Mouse (Mus musculus) forebrain, embryonic 16.5 days (tissue): Measurements from ENCODE around the gene Utp20. TPM values are rescaled to one million over a fixed set of nuclear protein-coding genes. Genes with fewer than 3 reads are reported as not detected.

Experiments used
- ATAC-seq: fragments of 200-750 bp; cut with Nextera tagmentation; 2 replicates; pipeline ENCODE4 v1.8.0; 2017; ENCODE audit warnings: mild to moderate bottlenecking, moderate library complexity
- H3K27ac ChIP-seq: fragments of 300-500 bp; sonication (generic); 2 replicates; pipeline ENCODE4 v1.5.1; 2014; ENCODE audit warnings: low read length, control low read depth
- H3K27me3 ChIP-seq: fragments of 300-500 bp; sonication (generic); replicated peaks from 2 replicates; pipeline ENCODE4 v1.6.1; 2014; ENCODE audit warnings: low read length; ENCODE audit not compliant: control insufficient read depth, insufficient read depth
- H3K36me3 ChIP-seq: fragments of 300-500 bp; sonication (generic); 2 replicates; pipeline ENCODE4 v1.6.1; 2014; ENCODE audit not compliant: control insufficient read depth, insufficient read depth
- H3K4me1 ChIP-seq: fragments of 300-500 bp; sonication (generic); replicated peaks from 2 replicates; pipeline ENCODE4 v1.6.1; 2014; ENCODE audit warnings: low read length; ENCODE audit not compliant: control insufficient read depth, insufficient read depth
- H3K4me2 ChIP-seq: fragments of 300-500 bp; sonication (generic); 2 replicates; pipeline ENCODE4 v1.6.1; 2014; ENCODE audit warnings: mild to moderate bottlenecking, low read length, control low read depth
- H3K4me3 ChIP-seq: fragments of 300-500 bp; sonication (generic); replicated peaks from 2 replicates; pipeline ENCODE4 v1.5.1; 2014; ENCODE audit warnings: mild to moderate bottlenecking, low read length, control low read depth
- H3K9ac ChIP-seq: fragments of 300-500 bp; sonication (generic); replicated peaks from 2 replicates; pipeline ENCODE4 v1.6.1; 2014; ENCODE audit warnings: low read depth, low read length, control low read depth
- H3K9me3 ChIP-seq: fragments of 300-500 bp; sonication (generic); 2 replicates; pipeline ENCODE4 v1.6.1; 2016; ENCODE audit warnings: low read length; ENCODE audit not compliant: control insufficient read depth
- WGBS: fragments of 180-500 bp; shearing (Covaris S2); extraction: QIAGEN DNeasy Blood & Tissue Kit; methylation state at CpG from one replicate; pipeline ENCODE4 v1.1.7; 2014; 5-methylcytosine and 5-hydroxymethylcytosine counted together
- polyA plus RNA-seq: library from polyadenylated mRNA; unstranded; fragments of >200 nt; fragmentation: Nextera tagmentation; extraction: Ambion mirVana; gene quantifications from 2 replicates; pipeline ENCODE4 v1.2.1, GENCODE M21; 2015

The Utp20 gene
- polyA plus RNA-seq, 1 experiment from 2014 or later, result 13.1 TPM

GRCm38 (mm10) chr10:88731496-88732308, 94.9 kb downstream of the Utp20 start:
- 3% methylated on average over 57 of the region's 61 CpGs for WGBS

GRCm38 (mm10) chr10:88730571-88731495, 95.8 kb downstream of the Utp20 start, which contains the start of gene Arl1:
Gene Arl1, plus strand, starts transcription at chr10:88730858.
- peak; percentile 95 for ATAC-seq
- Histone ChIP-seq H3K36me3 (no peaks in the 10 kb centered on the region), H3K4me1 (peaks cover 14% of the 10 kb centered on the region), H3K4me2 (peak within 1 kb of the TSS; percentile 74), H3K9ac (peak within 1 kb of the TSS; percentile 93), H3K4me3 (peak within 1 kb of the TSS; percentile 98), H3K27me3 (no peaks in the 10 kb centered on the region), H3K9me3 (no peaks in the 10 kb centered on the region), H3K27ac (peak within 1 kb of the TSS; percentile 34)
- WGBS, result under 1% methylated on average over 65 of the region's 65 CpGs

More at GRCm38 (mm10) chr10:88731496-88732308, 94.9 kb downstream of the Utp20 start:
- no peaks in the 10 kb centered on the region for H3K36me3 ChIP-seq
- no peaks in the 10 kb centered on the region for H3K9me3 ChIP-seq
- peak; percentile 33 for ATAC-seq
- peak overlapping the region; percentile 34 for H3K27ac ChIP-seq
- peak overlapping the region; percentile 93 for H3K9ac ChIP-seq
- no peaks in the 10 kb centered on the region for H3K27me3 ChIP-seq
- peaks cover 14% of the 10 kb centered on the region for H3K4me1 ChIP-seq
- H3K4me2 ChIP-seq, result peak overlapping the region; percentile 74
- H3K4me3 ChIP-seq, result peak overlapping the region; percentile 98

- Histone ChIP-seq H3K36me3 (no peaks in the 10 kb centered on the region), H3K9ac (no peak overlapping the region), H3K27me3 (no peaks in the 10 kb centered on the region; the same call in 1 of the 2 replicates), H3K4me1 (peaks cover 13% of the 10 kb centered on the region), H3K9me3 (no peaks in the 10 kb centered on the region), H3K4me3 (no peak overlapping the region), H3K27ac (no peak overlapping the region), H3K4me2 (no peak overlapping the region)
- no peak for ATAC-seq
- 79% methylated on average over 8 of the region's 8 CpGs for WGBS
Measured at GRCm38 (mm10) chr10:88728166-88728565, 98.4 kb downstream of the Utp20 start.

GRCm38 (mm10) chr10:88727128-88727527, 99.5 kb downstream of the Utp20 start:
- Histone ChIP-seq H3K9me3 (no peaks in the 10 kb centered on the region), H3K36me3 (no peaks in the 10 kb centered on the region), H3K4me1 (peaks cover 6% of the 10 kb centered on the region), H3K4me2 (no peak overlapping the region), H3K4me3 (no peak overlapping the region), H3K27ac (no peak overlapping the region), H3K27me3 (no peaks in the 10 kb centered on the region; the same call in 1 of the 2 replicates), H3K9ac (no peak overlapping the region)
- no peak for ATAC-seq
- 39% methylated on average over 1 of the region's 1 CpGs for WGBS

GRCm38 (mm10) chr10:88725343-88725742, 101.3 kb downstream of the Utp20 start:
- Histone ChIP-seq H3K4me1 (peaks cover 2% of the 10 kb centered on the region), H3K4me3 (no peak overlapping the region), H3K9ac (no peak overlapping the region), H3K27ac (no peak overlapping the region), H3K27me3 (no peaks in the 10 kb centered on the region; the same call in 1 of the 2 replicates), H3K9me3 (no peaks in the 10 kb centered on the region), H3K4me2 (no peak overlapping the region), H3K36me3 (no peaks in the 10 kb centered on the region)
- no peak for ATAC-seq
- 68% methylated on average over 2 of the region's 2 CpGs for WGBS

GRCm38 (mm10) chr10:88719618-88720017, 107.0 kb downstream of the Utp20 start:
- no peak overlapping the region for H3K27ac ChIP-seq
- H3K36me3 ChIP-seq, result no peaks in the 10 kb centered on the region
- no peaks in the 10 kb centered on the region for H3K4me1 ChIP-seq
- no peak overlapping the region for H3K4me3 ChIP-seq
- H3K9ac ChIP-seq, result no peak overlapping the region
- H3K27me3 ChIP-seq, result no peaks in the 10 kb centered on the region; the same call in 1 of the 2 replicates
- no peak for ATAC-seq
- 85% methylated on average over 1 of the region's 1 CpGs for WGBS
- no peaks in the 10 kb centered on the region for H3K9me3 ChIP-seq
- no peak overlapping the region for H3K4me2 ChIP-seq

GRCm38 (mm10) chr10:88717756-88718025, 108.9 kb downstream of the Utp20 start:
- ATAC-seq, result no peak
- WGBS, result 50% methylated on average over 2 of the region's 2 CpGs
- H3K27ac ChIP-seq, result no peak overlapping the region

GRCm38 (mm10) chr10:88716986-88717755, 109.4 kb downstream of the Utp20 start:
- WGBS, result 58% methylated on average over 13 of the region's 13 CpGs
- ATAC-seq, result no peak
- Histone ChIP-seq H3K36me3 (no peaks in the 10 kb centered on the region), H3K9me3 (no peaks in the 10 kb centered on the region), H3K4me3 (no peak overlapping the region), H3K9ac (no peak overlapping the region), H3K27me3 (no peaks in the 10 kb centered on the region), H3K27ac (no peak overlapping the region), H3K4me2 (no peak overlapping the region), H3K4me1 (no peaks in the 10 kb centered on the region)

More at GRCm38 (mm10) chr10:88717756-88718025, 108.9 kb downstream of the Utp20 start:
- H3K4me3 ChIP-seq, result no peak overlapping the region
- no peaks in the 10 kb centered on the region for H3K9me3 ChIP-seq
- H3K4me2 ChIP-seq, result no peak overlapping the region
- no peaks in the 10 kb centered on the region for H3K27me3 ChIP-seq
- no peak overlapping the region for H3K9ac ChIP-seq
- H3K36me3 ChIP-seq, result no peaks in the 10 kb centered on the region
- H3K4me1 ChIP-seq, result no peaks in the 10 kb centered on the region
